Mouse (Mus musculus) cerebellum, postnatal 36 days (tissue): ENCODE measurements around the gene Dct.

Experiments used
- DNase-seq, 2 experiments: peaks; one replicate each; pipeline ENCODE4 v3.0.0; 2021 to 2022; ENCODE audit warnings: mixed read lengths in 2 of 2

Dct gene

DNA sequence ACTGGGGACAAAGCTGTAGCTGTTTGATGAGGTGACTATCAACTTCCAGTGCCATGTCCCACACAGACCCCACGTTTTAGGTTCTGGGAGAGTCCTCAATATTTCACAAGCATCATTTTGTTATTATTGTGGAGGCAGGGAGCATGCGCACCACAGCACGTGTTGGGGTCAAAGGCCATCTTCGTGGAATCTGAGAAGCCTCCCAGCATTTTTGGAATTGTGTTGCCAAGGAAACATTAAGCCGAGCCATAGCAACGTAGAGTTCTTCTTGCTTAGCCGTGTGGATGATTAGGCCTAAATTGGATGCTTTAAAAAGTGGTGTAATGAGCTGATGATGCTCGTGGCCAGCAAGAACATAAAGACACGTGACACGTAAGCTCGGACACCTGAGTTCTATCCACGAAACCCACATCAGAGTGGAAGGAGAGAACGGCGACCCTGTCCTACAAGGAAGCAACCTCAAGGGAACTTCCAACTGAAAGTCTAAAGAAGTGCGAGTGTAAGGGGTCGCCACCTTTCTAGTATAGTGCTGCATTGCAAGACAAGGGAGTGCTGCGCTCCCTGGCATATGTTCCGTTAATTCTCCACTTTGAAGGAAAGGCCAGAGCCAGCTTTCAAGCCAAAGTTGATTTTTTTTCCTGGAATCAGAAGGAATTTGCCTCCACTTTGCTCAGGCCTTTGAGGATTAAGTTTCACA lies 9.8 kb downstream of the Dct start:
- no peak for DNase-seq

DNA sequence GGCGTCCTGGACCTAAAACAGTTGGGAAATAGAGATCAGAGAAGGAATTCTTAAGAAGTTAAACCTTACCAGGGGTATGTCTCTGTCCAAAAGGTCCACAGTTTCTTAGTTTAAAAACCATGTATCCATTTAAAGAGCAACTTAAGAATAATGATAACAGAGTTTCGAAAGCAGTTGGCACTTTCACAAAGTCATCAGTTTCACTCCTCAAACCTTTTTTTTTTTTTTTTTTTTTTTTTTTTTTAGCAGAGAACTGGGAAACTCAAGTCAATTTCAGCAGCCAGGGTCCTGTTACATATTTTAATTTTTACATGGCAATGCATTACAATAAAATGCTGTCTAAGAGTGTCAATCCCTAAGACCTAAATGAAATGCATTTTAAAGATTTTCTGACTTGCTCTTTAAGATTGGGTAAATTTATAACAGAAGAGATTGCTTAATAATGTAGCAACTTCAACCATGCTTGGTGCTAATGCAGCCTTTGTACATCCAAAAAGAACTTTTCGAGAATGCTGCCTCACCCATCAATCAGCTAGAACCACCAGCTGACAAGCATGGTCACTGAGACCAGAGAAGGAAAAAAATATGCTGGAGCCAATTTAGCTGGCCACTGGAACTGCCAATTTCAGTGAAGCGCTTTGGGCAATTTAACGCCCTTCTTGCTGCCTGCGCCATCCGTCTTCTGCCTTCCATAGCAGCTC lies 11.3 kb downstream of the Dct start:
- DNase-seq = no peak

DNA sequence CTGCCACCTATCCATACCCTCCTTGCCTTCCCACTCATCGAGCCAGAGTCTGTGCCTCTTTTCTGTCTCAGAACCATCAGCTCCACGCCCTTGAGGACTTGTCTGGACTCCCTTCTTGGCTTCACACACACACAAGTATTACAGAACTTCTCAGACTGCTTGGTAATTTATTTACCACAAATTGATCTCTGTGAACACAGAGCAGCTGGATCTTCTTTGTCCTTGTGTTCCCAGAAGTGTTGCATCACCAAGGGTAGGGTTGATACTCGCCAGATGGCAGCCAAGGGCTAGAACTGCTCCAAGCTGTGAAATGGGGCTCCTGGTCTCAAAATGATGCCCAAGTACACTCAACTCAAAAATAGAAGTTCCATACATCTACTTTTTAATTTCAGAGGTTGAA lies 13.0 kb downstream of the Dct start:
- no peak for DNase-seq

DNA sequence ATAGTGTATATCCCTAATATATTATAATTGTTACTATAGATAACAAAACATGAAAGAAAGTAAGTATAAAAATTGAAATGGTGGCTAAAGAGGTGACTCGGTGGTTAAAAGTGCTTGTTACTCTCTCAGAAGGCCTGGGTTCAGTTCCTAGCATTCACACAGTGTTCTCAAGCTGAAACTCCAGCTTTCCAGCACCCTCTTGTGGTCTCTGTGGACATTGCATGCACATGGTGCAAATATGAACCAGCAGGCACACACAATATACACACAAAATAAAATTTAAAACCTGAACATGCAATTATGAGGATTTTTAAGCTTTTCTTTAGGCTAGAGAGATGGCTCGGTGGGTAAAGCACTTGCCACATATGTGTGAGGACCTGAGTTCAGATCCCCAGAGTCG lies 24.5 kb downstream of the Dct start:
- no peak for DNase-seq

DNA sequence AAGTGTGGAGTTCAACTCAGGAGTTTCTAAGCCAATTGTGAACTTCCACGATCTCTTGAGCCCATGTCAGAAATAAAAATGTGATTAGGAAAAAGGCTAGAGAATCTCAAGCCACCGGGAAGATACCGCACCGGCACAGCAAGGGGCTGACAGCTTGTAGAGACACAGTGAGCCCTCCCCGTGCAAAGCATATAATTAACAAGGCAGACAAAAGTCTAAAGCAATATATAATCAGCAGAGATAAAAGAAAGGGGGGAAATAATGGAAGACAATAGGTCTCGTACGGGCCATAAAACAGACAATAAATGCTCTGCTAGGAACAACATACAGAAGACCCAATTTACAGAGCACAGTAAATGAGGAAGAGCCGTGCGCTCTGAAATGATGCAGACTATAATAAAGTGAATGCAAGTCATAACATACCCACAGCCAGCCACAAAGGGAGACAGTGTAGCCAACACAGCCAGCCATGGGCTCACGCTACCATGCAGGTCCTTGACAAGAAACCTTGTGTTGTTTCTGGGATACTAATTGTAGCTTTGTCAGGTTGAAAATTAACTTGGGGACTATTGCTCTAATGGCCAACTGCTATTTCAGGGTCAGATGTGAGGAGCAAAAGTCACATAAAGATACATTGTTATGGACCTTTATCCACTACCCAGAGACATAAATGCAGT lies 30.0 kb downstream of the Dct start:
- DNase-seq = no peak

DNA sequence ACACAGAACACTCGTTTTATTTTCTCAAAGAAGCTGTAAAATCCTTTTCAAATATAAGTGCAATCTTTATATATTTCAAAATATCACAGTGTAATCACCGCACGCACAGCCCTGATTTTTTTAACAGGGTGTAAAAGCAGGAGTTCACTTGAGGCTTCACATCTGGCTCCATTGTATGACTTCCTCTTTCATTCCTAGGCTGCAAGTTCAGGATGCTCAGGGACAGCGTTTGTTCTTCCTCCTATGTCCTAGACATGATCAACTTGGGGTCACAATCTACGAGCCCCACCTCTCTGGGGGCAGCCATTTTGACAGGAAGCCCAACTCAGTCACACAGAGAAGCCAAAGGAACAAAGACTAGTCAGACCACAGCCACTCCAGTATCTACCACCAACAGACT lies 32.7 kb downstream of the Dct start:
- no peak for DNase-seq

DNA sequence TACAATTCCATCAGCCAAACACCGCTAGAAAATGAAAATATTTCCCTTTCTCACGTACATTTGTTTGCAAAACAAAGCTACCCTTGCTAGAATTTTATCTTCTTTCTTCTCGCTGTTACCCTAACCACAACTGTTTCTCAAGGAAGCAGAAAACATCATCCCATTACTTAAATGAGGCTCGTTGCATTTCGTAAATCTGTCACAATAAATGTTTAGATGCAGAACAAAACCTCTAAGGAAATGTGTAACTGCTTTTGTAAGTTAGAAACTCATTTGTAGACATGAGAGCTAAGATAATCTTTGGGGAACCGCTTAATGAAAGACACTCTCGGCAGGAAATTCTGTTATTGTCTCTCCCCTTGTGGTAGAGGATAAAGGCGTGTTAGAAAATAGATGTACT lies 38.8 kb downstream of the Dct start:
- no peak for DNase-seq

DNA sequence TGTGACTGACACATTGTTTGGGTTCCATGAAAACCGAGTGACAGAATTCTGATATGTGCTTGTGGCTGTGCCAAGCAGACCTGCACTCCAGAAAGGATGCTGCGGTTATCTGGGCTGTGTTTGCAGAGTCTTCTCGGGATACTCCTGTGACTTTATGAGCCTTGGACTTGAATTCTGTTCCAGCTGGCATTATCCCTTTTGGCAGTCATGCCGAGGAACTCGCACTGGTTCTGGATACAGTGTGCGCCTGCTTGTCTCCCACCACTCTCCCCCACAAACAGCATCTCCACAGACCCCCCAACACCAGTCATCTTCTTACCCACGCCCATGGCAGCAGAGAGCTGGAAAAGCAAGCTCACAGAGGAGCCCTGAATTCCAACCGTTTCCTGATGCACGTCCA lies 42.5 kb downstream of the Dct start:
- DNase-seq = no peak

DNA sequence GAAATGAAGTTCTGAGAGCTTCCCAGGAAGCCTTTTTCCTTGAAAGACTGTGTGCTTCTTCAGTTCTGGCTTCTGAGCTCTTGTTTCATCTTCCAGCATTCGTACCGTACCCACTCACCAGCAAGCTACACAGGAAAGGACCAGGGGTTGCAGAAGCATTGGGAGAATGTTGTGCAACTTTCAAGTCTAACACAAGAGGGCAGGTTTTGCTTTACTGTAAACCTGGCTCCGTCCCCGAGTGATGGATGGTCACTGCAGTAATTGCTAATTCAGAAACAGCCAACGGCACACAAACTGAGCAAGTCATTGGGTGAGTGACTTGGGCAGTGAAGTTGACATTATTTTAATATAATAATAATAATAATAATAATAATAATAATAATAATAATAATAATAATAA lies 46.3 kb downstream of the Dct start:
- DNase-seq = peak; percentile 9 to 30

DNA sequence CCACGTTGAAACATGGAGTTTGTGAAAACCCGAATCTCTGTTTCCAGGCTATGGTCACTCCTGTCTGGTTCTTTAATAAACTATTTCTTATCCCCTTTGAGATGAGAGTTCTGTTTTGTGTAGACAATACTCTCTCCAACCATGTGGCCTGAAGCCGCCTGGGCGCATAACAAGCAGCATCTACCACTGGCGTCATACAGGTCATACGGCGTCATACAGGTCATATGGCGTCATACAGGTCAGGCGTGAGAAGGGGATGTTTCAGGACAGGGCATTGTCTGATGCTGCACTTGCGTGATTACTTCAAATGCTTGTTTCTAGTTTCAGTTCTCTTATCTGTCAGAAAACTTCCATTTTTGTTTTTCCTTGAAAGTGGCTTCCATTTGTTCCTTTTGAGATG lies 47.6 kb downstream of the Dct start:
- no peak for DNase-seq

DNA sequence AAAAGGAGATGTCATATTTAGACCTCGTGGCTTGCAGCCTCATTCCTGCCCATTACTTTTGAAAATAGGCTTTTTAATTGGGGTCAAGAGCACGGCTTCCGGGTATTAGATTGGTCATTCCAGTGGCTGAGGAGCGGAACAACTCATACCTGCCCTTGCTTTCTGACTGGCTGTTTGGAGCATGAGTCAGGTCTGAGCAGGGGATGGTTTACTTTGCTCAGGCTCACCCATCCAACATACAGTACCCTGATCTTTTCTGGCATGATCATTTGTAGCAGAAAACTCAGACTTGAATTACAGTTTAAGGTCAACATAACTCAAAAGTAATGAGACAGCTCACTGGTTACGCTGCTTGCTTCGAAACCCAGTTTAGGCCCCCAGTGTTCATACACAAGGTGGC lies 58.2 kb downstream of the Dct start:
- DNase-seq = no peak

DNA sequence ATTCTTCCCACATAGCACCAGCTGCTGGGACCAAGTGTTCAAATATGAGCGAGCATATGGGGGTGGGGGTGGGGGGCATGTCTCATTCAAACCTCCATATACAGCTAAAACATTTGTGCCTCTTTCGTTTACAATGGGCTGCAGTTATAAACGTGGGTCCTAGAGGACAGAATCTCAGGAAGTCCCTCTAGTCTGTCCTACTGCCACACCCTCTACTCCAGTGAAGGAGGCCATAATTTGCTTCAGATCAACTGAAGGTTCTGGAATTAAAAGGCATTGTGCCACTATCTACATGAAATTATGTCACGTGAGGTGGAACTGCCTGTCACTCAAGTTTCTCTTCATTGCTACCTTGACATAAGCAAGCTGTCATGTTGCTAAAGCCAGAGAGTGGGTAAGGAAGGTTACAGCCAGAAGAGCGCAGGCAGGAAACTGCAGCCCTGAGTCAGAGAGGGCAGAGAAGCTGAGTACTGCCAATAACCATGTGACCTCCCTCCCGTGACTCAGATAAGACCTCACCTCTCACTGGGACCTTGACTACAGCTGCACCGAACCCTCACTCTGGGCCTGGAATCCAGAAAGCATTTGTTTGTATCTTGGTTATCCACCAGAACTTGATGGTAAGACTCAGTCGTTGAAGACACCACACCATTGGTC lies 59.3 kb downstream of the Dct start:
- no peak for DNase-seq

DNA sequence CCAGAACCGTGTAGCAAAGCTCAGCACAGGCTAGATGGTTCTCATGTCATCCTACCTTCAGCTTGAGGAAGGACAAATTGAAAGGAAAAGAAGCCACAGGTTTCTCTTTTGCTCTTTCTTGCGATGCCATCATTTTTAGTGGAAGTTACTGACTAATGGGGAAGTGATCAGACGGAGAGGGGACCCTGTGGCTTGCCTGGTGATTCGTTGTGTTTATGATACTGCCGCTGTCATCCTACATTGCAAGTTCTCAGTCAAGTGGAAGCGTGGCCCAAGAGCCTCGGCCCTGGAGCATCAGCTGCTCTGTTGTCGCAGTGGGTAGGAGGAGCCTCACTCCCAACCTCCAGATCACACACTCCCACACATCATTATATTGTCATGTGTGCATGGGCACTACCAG lies 61.8 kb downstream of the Dct start:
- DNase-seq = no peak

DNA sequence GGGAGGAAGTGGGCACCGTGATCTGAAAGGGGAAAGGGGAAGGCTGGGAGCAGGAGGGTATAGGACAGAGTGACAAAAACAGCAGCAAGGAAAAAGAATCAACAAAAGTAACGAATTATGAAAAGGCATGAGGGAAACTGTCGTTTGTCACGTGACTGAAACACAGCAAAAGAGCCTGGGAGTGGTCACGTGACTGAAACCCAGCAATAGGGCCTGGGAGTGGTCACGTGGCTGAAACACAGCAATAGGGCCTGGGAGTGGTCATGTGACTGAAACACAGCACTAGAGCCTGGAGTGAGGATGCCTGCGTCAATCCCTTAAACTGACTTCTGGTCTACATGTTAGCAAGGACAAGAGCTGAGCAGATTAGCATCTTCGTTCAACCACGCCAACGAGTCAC lies 63.6 kb downstream of the Dct start:
- no peak for DNase-seq

DNA sequence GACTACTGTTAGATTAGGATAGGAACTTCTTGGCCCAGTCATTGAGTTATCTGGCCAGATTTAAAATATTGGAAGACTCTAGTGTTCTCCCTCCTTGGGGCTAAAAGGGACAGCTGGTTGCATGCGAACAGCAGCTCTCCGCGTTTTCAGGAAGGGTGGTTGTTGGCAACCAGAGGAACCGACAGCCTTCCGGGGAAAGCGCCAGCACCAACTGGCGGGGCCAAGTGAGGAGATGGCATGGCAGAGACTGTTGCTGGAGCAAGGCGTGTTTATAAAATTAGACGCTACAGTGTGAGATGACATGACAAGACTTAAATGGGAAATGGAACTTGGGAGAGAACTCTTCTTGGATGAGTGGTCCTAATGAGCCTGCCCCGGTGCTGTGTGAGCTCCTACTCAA lies 70.5 kb downstream of the Dct start:
- DNase-seq = peak; percentile 15 to 25

DNA sequence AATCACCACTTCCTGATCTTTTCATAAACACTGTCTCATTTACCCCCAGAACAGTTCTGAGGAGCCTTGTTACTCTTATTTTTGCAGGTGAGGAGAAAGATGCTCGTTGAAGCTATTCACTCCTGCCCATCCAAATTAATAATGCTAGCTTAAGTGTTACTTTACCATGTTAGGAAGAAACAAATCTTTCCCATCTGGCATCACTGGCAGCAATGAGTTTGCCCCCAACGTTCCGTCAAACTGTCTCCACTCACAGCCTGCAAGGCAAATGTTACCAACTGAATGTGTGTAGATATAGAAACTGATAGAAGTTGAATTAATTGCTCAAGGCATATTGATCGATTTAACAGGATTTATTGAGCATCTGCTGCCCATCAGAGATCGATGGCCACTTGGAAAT lies 79.5 kb downstream of the Dct start:
- DNase-seq = no peak
